Mouse (Mus musculus): ENCODE data around the gene 4930402H24Rik.
A peak's percentile ranks its signal among the peaks of the same experiment; 100 is the strongest.

The 4930402H24Rik gene

GRCm38 (mm10) chr2:130663342-130663741 is 242.9 kb downstream of the 4930402H24Rik start:
- no peak for DNase-seq (ENCODE audit: low spot score in 2 of 2)

- no peak for DNase-seq (ENCODE audit: low spot score in 2 of 2)
Measured at GRCm38 (mm10) chr2:130658530-130658929, 247.7 kb downstream of the 4930402H24Rik start.

- DNase-seq (ENCODE audit: low spot score in 2 of 2) = peak; percentile 38 to 68
Measured at GRCm38 (mm10) chr2:130657541-130657940, 248.7 kb downstream of the 4930402H24Rik start.

- no peak for DNase-seq (ENCODE audit: low spot score in 2 of 2)
Measured at GRCm38 (mm10) chr2:130656536-130656935, 249.7 kb downstream of the 4930402H24Rik start.

All from frontal cortex, postnatal 10 days (tissue).